Mouse (Mus musculus) MEL-GATA-1-ER (cell line): Measurements from ENCODE around the gene Mbip.

Source experiments
- DNase-seq: peaks from one replicate; pipeline ENCODE4 v3.0.0-alpha.2; 2012; ENCODE audit warnings: low read depth; ENCODE audit errors: extremely low read depth

The Mbip gene

GRCm38 (mm10) chr12:56345367-56346089 is at the start of gene Mbip:
Mbip (minus strand) TSS chr12:56345894.
- peak; percentile 95 for DNase-seq

GRCm38 (mm10) chr12:56387647-56388205 is 42.0 kb upstream of the Mbip start:
- no peak for DNase-seq

- no peak for DNase-seq
Measured at GRCm38 (mm10) chr12:56386955-56387646, 41.4 kb upstream of the Mbip start.

GRCm38 (mm10) chr12:56344771-56345314 is 851 bp downstream of the Mbip start:
- peak; percentile 19 for DNase-seq

- DNase-seq, result no peak
Measured at GRCm38 (mm10) chr12:56339295-56340056, 6.2 kb downstream of the Mbip start.

GRCm38 (mm10) chr12:56333461-56333860 is 12.2 kb downstream of the Mbip start:
- no peak for DNase-seq

GRCm38 (mm10) chr12:56332475-56332874 is 13.2 kb downstream of the Mbip start:
- DNase-seq, result no peak

GRCm38 (mm10) chr12:56327448-56327998 is 18.2 kb downstream of the Mbip start:
- no peak for DNase-seq

GRCm38 (mm10) chr12:56325851-56326250 is 19.8 kb downstream of the Mbip start:
- DNase-seq, result no peak

GRCm38 (mm10) chr12:56318941-56319340 is 26.8 kb downstream of the Mbip start:
- no peak for DNase-seq

- DNase-seq, result no peak
Measured at GRCm38 (mm10) chr12:56318059-56318458, 27.6 kb downstream of the Mbip start.

- DNase-seq, result no peak
Measured at GRCm38 (mm10) chr12:56305758-56306157, 39.9 kb downstream of the Mbip start.

- no peak for DNase-seq
Measured at GRCm38 (mm10) chr12:56302321-56303017, 43.2 kb downstream of the Mbip start.

- DNase-seq, result no peak
Measured at GRCm38 (mm10) chr12:56301487-56302293, 44.0 kb downstream of the Mbip start.

GRCm38 (mm10) chr12:56299610-56300009 is 46.1 kb downstream of the Mbip start:
- no peak for DNase-seq

GRCm38 (mm10) chr12:56298919-56299318 is 46.8 kb downstream of the Mbip start:
- DNase-seq, result no peak

GRCm38 (mm10) chr12:56297921-56298830 is 47.5 kb downstream of the Mbip start:
- DNase-seq, result no peak

- no peak for DNase-seq
Measured at GRCm38 (mm10) chr12:56297099-56297498, 48.6 kb downstream of the Mbip start.

GRCm38 (mm10) chr12:56296524-56296923 is 49.2 kb downstream of the Mbip start:
- no peak for DNase-seq
